Mouse (Mus musculus): Measurements from ENCODE around the gene Trim44.

DNA sequence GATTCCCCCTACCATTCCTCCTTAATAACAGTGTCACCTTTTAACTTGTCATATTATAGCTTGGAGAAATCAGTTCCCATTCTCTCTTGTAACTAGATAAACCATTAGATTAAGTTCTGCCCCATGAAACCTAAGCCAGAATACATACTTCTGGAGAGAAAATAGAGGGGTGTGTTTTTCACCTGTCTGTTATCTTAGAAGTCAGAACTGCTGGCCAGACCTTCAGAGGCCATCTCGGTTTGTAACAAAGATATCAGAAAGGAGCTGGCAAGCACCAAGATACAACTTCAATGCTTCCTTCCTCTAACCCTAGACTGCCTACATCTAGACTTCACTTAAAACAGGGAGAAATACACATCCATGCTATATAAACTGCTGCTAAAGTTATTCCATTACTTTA is 11.1 kb downstream of the Trim44 start:
- no peak for TF ChIP-seq CTCF (IDR thresholded peaks at IDR 0.05; ENCODE audit: insufficient read depth, low read depth, low read length)
- no peak for TF ChIP-seq POLR2A (IDR thresholded peaks at IDR 0.05; ENCODE audit: insufficient read depth, low read depth, low read length)
